7 mouse cellular contexts compared by ENCODE assay signal in the genomic region with DNA sequence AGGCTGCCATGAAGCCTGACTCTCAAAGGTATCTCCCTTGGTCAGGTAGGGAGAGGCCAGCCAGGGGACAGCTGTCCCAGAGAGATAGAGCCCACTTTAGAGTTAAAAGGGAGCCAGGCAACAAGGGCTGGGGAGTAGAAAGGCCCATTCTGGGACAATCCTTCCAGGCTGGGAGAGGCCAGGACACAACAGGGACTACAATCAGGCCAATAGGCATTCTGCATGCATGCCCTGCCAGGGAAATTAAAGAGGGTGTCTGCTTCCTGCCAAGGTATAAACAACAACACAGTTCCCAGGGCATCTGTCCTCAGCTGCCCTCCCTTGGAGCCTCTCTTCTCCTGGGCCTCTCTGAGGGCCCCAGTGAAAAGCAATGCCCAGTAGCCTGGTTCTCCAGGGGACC.
DNase-seq lines count a peak whose midpoint lies in the region.

No protein-coding gene starts in this region.

- intact Hi-C loops in left cerebral cortex, postnatal 4 days (cut with DNase I), result no loop called here
- intact Hi-C loops in left cerebral cortex, postnatal 36 days (cut with DNase I), result no loop called here

- peak; percentile 28 for DNase-seq in left cerebral cortex, postnatal 4 days
- no peak for DNase-seq in left cerebral cortex, postnatal 36 days (ENCODE audit: low spot score in 2 of 2)
- DNase-seq in cerebellum, postnatal 14 days, result peak; percentile 53 to 56
- DNase-seq in heart, adult 8-10 months (ENCODE audit: low spot score), result peak; percentile 65
- DNase-seq in lung, postnatal 14 days, result peak; percentile 34
- DNase-seq in T-cell, adult 2 months (ENCODE audit: low spot score), result no peak
- no peak for DNase-seq in right cerebral cortex, postnatal 14 days

Comparison
In these comparisons a context has a peak if more than half of its experiments do, and no peak if none do; other contexts are left out.
1. DNase-seq: peak in left cerebral cortex, postnatal 4 days (single experiment), cerebellum, postnatal 14 days (2 of 2), heart, adult 8-10 months (single experiment) and lung, postnatal 14 days (single experiment); none in left cerebral cortex, postnatal 36 days (0 of 2), T-cell, adult 2 months (single experiment) and right cerebral cortex, postnatal 14 days (single experiment).